Mouse (Mus musculus) G1E (cell line): Measurements from ENCODE around the gene Ssbp1.

Experiments
- CTCF ChIP-seq: IDR thresholded peaks from 2 replicates; pipeline ENCODE4 v1.5.1; 2012; ENCODE audit warnings: low read depth, low read length, inconsistent platforms, mixed read lengths
- GATA1 ChIP-seq: IDR thresholded peaks from 2 replicates; pipeline ENCODE4 v1.6.1; 2012; ENCODE audit warnings: borderline replicate concordance, low read length, inconsistent platforms, mixed read lengths
- GATA2 ChIP-seq: IDR thresholded peaks from 2 replicates; pipeline ENCODE4 v1.6.1; 2012; ENCODE audit warnings: low read depth, low read length, inconsistent platforms, borderline replicate concordance
- POLR2AphosphoS5 ChIP-seq: IDR thresholded peaks from 2 replicates; pipeline ENCODE4 v1.6.1; 2012; ENCODE audit warnings: low read depth, low read length, inconsistent platforms; ENCODE audit not compliant: insufficient replicate concordance
- TAL1 ChIP-seq: conservative IDR thresholded peaks from 2 replicates; pipeline ENCODE4 v1.6.1; 2012; ENCODE audit warnings: low read depth, low read length, inconsistent platforms, mixed read lengths

DNA sequence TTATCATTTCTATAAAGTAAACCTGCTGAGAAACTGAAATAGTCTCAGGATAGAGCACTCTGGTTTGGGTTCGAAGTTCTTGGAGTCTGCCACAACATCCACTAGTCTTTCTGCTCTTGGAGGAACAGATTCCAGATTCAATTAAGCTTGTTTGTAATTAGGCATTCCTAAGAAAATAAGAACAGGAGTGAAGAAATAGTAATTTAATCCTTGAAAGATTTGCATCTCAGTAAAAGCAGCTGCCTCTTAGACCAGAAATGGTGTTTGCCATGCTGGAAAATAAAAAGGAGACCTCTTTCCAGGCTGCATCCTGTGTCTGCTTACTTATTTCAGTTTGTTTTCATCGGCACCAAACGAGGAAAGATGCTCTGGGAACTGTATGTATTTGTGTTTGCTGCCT, 22.1 kb downstream of the Ssbp1 start, which contains the start of gene Tas2r108:
- TF ChIP-seq TAL1 (no peak), CTCF (no peak), GATA1 (no peak), GATA2 (no peak), POLR2AphosphoS5 (no peak)
